Mouse (Mus musculus): ENCODE results near the gene Gm45233.

DNA sequence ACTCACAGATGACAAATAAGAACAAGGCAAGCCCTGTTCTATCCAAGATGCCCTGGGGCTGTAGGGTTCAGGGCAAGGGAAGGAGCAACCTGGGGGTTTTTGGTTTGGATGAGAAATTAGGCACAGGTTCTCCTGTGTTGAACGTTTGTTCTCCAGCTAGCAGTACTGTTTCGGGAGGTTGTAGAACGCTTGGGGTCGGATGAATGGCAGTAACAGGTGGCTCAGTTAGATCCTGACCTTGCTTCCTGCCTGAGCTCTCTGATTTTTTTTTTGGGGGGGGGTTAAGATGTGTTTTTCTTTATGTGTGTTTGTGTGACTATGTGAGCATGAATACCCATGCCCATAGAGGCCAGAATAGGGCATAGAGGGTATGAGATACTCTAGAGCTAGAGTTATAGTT lies 68.6 kb downstream of the Gm45233 start:
- TF ChIP-seq POLR2A (IDR thresholded peaks at IDR 0.05; ENCODE audit: control insufficient read depth, extremely low read depth, insufficient read depth, low read length, poor library complexity) (no peak), CTCF (IDR thresholded peaks at IDR 0.05; ENCODE audit: borderline replicate concordance, control insufficient read depth, extremely low read depth, insufficient read depth, low read length, poor library complexity) (no peak)
